13 mouse cellular contexts compared by ENCODE assay signal in genomic region chr16:30697806-30698205, GRCm38 (mm10).
"Had no signal": no experiment of that assay in that cellular context is flagged by ENCODE, and none has a peak within 500 bp of the region (broad histone marks: within the 10 kb centered on the region; RNA-seq: fewer than 3 reads in every experiment).

No protein-coding gene starts in this region.

- DNase-seq: kidney, adult 2 months; kidney, postnatal 14 days; lung, postnatal 14 days; thymus, postnatal 36 days had no signal

- H3K36me3 ChIP-seq: kidney, embryonic 15.5 days; limb, embryonic 15.5 days; liver, embryonic 12.5 days; lung, embryonic 15.5 days; midbrain, embryonic 15.5 days; neural tube, embryonic 12.5 days had no signal

- H3K27ac ChIP-seq: kidney, embryonic 15.5 days; limb, embryonic 15.5 days; liver, embryonic 12.5 days; lung, embryonic 15.5 days; macrophage; midbrain, embryonic 15.5 days; neural tube, embryonic 12.5 days had no signal

- H3K27me3 ChIP-seq: kidney, embryonic 15.5 days; limb, embryonic 15.5 days; liver, embryonic 12.5 days; lung, embryonic 15.5 days; midbrain, embryonic 15.5 days; neural tube, embryonic 12.5 days had no signal

- H3K9me3 ChIP-seq: kidney, embryonic 15.5 days; limb, embryonic 15.5 days; liver, embryonic 12.5 days; lung, embryonic 15.5 days; megakaryocyte, embryonic 14.5 days; midbrain, embryonic 15.5 days; neural tube, embryonic 12.5 days had no signal

- H3K9ac ChIP-seq: kidney, embryonic 15.5 days; limb, embryonic 15.5 days; liver, embryonic 12.5 days; lung, embryonic 15.5 days; midbrain, embryonic 15.5 days; neural tube, embryonic 12.5 days had no signal

- H3K4me1 ChIP-seq: liver, embryonic 12.5 days; lung, embryonic 15.5 days; midbrain, embryonic 15.5 days; neural tube, embryonic 12.5 days had no signal

- H3K4me3 ChIP-seq: kidney, embryonic 15.5 days; limb, embryonic 15.5 days; liver, embryonic 12.5 days; lung, embryonic 15.5 days; megakaryocyte, embryonic 14.5 days; midbrain, embryonic 15.5 days; neural tube, embryonic 12.5 days had no signal

- ATAC-seq: liver, embryonic 12.5 days; midbrain, embryonic 15.5 days had no signal

- H3K4me2 ChIP-seq: kidney, embryonic 15.5 days; limb, embryonic 15.5 days; liver, embryonic 12.5 days; lung, embryonic 15.5 days; midbrain, embryonic 11.5 days; midbrain, embryonic 15.5 days; neural tube, embryonic 12.5 days had no signal
